Mouse (Mus musculus): Measurements from ENCODE around the gene Pde6c.

Pde6c gene

DNA sequence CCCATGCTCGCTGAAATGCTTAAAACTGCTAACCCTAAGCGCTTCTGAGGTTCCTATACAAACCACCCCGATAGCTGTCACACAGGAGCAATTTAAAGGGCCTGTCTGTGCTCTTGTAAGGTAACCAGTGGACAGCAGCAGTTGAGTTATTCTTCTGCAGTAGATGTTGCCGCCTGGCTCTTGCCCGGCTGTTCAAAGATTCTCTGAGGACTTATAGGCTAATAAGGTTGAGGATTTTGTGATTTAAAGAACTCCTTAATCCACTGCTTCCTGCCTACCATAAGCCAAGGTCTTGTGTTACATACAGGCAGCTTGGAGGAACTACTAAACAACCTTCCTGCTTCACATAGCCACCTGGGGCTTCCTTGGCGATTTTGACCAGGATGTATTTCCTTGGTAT is at the start of gene Pde6c:
Gene Pde6c, plus strand, starts transcription at position 301 of the 400 bp plus-strand sequence.
- DNase-seq, result no peak

DNA sequence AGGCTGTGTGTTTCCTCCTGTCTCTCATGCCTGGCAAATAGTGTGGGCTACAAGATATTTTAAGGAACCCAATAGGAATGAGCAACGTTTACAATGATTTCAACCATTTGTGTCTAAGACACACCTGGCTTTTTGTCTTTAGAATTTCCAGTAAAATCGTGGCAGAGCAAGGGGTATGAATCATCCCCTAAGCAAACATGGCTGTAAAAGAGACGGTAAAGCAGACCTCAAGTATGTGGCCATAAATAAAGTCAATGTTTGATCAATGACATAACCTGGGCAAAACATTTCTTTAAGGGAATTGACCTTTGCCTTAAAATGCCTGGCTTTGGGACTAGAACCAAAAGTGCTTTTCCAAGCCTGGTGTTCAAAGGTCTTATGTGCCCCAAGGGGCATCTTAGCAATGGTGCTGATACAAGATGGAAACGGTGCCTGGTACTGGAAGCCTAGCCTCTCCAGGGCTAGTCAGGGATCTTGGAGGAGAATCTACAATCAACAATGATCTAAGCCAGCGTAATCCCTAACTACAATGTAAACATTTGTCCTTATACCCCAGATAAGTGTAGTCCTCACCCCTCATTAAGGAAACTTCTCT is 49.6 kb upstream of the Pde6c start:
- DNase-seq, result no peak

DNA sequence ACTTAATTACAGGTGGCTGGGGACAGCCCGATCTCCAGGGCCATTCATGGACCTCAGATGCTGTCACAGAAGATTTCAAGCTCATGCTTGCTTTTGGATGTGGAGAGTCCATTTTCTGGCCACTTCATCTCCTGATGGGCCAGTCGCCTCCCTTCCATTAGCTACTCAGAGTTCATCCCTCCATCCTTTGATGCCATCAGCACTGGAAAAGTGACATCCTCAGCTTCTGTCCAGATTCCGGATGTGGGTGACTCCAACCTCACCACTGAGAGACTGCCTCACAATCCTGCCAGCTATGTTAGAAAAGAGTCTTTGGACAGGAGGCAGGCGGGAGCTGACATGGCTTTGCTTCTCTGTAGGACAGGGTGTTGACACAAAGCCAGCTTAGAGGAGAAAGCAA is 46.7 kb upstream of the Pde6c start:
- no peak for DNase-seq

DNA sequence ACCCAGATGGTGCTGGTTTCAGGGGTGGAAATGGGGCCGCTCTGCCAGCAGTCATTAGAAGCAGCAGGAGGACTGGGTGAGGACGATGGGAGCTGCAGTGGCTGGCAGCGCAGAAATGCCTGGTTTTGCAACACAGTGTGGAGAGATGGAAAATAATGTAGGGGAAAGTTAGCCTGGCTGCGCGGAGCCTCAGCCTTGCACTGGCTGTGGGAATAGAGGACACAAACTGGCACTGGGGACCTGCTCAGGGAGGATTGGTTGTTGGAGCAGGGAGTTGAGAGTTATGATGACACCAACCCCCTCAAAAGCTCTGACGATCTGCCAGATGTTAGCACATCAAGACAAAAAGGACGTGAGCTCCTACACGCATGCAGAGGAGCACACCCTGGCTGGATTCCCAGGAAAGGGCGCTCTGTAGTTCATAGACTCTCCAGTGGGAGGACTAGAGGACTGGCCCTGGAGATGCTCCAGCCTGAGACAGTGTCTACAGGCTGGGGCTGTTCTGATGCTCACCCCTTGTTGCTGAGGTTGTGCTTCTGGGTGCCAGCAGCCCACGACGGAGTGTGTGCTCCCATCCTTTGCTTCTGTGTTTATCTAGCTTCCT is 45.5 kb upstream of the Pde6c start:
- DNase-seq, result peak; percentile 33

DNA sequence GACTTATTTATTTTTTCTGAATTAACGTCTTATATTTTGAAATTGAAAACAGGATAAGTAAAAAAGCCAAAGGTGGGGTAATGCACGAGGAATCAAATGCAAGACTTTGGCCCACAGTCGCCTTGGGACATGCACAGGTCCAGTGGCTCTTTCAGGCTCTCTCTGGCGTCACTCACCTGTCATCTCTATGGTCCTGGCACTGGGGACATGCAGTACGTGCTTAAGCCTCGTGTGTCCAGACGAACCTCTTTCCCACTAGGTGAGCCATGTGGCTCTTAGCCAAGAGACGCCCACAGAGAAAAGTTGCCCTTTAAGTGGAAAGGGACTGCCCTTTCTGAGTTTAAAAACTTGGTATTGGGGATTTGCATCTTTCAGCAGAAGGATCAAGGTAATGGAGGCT is 43.2 kb upstream of the Pde6c start:
- DNase-seq, result no peak

DNA sequence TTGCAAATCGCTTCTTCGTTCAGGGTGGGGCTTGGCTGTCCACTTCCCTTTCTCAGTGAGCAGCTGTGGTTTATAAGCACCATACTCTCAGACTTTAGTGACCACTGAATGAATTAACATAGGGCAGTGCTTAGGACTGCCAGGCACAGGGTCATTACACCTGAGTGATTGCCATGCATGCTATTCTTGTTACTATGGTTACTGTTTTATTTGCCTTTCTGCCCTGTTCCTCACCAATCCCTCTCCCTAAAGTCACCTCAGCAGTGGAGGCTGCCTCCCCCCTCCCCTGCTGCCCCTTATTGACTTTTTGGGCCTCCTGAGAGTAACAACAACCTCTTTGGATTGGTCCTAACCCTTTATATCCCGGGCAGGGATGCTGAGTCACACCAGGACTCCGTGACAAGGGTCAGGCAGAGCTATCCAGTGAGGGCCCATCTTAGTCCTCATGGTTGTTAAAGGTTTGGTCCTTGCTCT is 41.0 kb upstream of the Pde6c start:
- DNase-seq, result no peak

DNA sequence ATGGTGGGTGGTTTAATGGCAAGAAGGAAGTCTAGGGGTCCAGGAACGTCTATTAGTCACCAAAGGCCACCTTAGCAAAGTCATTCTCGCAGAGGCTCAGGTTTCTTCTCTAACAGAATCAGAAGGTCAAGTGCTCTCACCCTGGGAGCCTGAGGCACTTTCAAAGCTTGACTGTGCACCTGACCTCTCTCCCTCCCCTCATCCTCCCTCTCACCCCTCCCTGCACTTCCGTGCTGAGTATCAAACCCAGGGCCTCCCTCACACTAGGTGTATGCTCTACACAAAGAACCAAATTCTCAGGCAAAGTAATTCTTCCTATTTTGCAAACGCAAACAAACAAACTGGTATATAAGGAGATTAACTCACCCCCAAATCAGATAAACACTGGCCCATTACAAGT is 36.4 kb upstream of the Pde6c start:
- DNase-seq, result no peak

DNA sequence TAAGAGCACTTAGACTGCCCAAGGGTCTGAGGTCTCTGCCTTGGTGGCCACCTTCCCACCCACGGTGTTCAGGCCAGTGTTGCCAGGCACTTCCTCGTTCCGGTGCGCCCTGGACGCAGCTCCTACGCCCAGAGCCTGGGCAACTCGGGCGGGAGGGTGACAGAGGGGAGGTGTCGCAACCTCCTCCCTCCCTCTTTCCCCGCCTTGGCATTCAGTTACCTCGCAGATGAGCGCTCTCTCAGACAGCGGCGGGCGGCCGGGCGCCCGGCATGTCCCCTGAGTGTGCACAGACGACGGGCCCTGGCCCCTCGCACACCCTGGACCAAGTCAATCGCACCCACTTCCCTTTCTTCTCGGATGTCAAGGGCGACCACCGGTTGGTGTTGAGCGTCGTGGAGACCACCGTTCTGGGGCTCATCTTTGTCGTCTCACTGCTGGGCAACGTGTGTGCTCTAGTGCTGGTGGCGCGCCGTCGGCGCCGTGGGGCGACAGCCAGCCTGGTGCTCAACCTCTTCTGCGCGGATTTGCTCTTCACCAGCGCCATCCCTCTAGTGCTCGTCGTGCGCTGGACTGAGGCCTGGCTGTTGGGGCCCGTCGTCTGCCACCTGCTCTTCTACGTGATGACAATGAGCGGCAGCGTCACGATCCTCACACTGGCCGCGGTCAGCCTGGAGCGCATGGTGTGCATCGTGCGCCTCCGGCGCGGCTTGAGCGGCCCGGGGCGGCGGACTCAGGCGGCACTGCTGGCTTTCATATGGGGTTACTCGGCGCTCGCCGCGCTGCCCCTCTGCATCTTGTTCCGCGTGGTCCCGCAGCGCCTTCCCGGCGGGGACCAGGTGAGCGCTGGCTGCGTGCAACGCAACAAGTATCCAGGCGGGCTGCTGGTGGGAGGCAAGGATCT is 35.5 kb upstream of the Pde6c start, which contains the start of gene Ffar4:
Gene Ffar4, plus strand, starts transcription at position 214 of the 901 bp plus-strand sequence.
- DNase-seq, result no peak

DNA sequence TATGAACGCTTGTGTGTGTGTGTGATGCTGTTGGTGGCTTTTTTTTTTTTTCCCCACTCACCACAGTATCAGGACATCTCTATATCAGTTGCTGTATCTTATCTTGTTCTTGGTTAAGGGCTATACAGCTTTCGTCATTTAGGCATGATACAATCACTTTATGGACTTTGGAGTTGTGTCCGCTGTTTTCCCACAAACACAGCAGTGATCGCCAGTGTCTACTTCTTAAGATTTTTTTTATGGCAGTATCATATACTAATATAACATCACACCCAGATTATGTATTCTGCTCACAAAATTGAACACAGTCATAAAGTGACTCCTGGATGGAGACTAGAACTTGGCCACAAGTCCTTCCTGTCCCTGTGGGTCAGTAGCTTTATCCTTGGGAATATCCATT is 24.7 kb upstream of the Pde6c start:
- DNase-seq, result no peak

DNA sequence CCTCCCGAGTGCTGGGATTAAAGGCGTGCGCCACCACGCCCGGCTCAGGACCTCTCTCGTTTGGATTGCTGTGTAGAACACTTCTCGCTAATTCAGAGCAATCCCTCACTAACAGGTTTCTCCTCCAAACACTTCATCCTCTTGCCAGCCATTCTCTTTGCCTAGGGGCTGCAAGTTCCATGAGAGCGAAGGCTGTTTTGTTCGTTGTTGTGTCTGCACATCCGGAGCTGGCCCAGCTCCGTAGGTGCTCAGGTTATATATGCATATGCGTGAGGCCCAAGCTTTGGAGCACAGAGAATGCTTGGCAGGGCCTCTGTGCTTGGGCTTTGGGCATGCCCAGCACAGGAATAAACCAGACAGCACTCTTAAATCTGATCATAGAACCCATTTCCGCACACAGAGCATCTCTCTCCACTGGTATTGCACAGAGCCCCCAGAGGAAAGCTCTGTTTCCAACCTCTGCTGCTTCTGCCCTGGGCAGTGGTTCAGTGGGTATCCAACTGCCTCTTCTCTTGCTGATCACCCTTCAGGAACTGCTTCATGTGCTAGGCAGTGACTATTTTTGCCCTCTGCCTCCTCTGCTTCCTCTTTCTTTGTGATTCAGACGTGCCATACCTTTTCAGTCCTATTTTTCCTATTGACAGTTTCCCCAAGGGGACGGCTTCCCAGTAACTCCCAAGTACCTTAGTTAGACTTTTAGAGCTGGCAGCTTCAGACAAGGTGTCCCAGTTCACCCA is 22.9 kb upstream of the Pde6c start:
- no peak for DNase-seq

DNA sequence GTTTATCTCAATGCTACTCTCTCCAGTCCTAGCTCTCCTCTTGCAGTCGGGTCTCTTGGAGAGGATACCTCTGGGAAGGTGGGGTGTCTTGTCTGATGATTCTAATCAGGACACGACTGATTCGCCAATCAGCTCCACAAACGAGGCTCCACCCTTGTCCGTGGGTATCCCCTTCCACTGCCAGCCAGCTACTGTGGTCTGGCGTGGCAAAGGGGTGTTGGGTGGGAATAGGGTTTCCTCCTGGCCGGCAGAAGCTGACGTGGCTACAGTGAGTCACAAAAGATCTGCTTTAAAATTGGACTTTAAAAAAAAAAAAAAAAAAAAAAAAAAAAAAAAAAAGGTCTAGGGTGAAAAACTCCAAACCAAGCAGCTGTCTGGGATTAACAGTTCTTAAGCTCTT is 21.5 kb upstream of the Pde6c start:
- no peak for DNase-seq

DNA sequence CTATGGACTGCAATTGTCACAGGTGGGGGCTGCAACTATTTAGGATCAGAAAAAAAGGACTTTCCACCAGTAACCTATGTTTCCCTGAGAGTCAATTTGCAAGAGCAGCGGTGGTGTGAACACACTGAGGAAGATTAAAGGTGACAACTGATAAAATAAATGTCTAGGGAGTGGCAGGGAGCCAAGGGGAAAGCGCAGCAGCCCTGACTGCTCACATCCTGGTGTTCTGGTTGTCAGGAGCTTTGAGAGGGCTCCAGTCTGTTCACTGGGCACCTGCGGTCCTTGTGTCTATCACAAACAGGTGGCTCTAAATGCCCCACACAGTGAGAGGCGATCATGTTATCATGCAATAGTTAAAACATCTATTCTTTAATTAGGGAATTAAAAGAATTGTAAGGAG is 20.0 kb upstream of the Pde6c start:
- DNase-seq, result no peak

DNA sequence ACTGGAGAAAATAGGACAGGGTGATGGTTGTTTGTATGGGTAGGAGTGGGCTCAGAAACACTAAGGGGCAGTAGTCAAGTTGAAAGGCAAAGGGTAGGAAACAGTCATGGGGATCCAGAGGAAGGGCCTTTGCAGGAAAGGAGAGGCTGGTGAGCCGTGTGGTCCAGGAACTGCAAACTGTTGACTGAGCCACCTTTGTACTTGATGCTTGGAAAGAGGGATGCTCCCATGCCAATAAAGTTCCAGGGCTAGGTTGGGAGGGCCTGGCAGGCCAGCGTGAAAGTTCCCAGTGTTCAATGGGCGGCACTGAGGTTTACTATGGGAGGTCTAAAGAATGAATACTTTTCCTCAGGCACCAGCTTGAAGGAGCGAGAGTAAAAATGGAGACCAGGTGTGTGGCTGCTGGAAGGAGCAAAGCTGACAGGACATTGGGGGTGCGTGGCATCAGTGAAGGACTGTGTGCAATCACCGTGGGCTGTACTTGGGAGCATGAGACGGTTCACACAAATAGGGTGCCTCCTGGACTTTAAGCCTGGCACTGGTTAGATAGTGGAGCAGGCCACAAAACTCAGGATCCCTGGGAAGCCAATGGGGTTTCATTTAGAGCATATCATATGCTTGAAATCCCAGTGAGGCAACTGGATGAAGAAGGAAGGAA is 17.6 kb upstream of the Pde6c start:
- DNase-seq, result no peak

DNA sequence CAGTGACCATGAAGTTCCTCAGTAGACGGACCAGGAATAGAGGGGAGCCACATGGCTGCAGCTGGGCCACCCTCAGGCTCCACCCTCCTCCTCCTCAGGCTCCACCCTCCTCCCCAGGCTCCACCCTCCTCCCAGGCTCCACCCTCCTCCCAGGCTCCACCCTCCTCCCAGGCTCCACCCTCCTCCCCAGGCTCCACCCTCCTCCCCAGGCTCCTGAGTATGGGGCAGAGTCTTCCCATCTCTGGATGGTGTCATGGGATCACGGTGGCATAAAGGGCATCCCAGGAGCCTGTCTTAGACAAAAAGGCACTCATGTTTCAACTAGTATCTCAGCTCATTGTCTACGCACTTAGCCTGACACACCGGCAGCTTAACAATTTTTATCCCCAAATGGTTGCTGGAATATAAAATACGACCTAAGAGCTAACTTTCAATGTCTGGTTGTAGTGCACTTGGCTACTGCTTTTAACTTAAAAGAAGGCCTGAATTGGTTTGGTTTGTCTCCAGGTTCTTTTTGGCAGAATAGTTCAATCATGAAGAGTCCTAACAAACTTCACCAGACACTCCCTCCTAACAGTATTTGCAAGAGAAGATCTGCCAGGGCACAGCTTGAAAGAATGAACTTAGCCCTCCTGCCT is 12.3 kb upstream of the Pde6c start:
- DNase-seq, result no peak

DNA sequence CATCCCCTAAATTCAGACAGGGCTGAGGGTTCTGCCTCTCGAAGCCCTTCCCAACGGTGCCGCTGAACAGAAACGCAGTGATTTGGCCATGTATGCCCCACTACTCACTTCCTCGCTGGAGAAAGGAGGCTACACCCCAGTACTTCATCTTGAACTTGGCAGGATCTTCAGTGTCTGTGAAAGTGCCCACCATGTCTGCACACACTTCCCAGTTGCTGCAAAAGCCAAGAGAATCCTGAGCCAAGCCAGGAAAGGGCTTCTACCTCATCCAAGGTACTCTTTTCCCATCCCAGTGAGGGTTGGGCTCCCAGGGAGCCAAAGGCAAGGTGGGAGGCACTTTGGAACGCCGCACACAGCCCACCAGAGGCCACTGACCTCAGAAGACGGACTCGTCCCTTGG is 8.7 kb upstream of the Pde6c start:
- DNase-seq, result no peak

DNA sequence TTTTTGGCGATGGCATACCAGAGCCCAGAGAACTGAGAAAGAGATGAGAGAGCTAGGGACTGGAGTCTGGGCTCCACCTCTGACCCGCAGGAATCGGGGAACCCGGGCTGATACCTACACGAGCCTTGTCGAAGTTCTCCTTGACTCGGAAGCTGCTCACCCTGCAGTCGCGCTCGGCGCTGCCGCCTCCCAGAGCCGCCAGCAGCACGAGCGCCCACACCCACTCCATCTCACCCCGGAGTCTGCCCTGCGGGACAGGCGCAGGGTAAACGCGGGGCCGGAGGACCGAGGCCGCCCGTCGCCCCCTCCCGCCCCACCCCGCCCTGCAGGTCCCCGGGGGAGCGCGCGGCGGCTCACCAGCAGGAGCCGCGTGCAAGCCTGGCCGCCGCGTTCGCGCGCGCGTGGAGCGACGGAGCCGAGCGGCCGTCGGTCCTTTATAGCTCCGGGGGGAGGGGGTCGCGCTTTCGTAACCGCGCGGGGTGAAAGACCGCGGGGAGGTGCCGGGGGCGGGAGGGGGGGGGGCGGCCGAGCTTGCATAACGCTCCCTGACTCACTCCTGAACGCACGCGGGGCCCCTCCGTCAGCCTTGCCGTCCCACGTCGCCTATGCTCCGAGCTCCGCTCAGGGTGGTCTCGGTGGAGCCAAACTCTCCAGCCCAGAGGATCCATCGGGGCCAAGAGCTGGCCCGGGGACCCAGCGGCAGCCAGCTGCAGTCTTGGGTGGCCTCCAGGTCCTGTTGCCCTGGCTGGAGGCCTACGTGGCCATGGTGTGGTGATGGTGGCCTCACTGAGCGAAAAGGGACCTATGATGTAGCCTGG is 8.0 kb upstream of the Pde6c start:
- peak; percentile 29 for DNase-seq

DNA sequence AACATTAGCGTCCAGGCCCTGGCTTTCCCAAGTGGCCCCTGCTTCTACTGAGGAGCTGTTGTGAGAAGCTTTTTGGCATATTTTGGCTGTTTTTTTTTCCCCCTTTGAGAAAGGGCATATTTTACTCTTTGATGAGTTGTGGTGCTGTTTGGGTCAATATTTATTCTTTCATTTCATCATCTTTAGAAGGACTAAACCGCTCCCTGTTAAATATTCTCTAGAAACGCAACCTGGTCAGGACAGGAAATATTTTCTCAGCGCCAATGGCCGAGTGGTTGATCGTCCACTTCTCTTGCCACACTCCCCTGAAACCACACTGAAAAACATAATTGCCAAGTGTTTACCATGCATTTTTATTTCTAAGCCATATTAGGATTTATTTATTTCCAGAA is 7.4 kb upstream of the Pde6c start, which contains the start of gene Rbp4:
Gene Rbp4, minus strand, starts transcription at position 63 of the 392 bp plus-strand sequence.
- DNase-seq, result no peak

DNA sequence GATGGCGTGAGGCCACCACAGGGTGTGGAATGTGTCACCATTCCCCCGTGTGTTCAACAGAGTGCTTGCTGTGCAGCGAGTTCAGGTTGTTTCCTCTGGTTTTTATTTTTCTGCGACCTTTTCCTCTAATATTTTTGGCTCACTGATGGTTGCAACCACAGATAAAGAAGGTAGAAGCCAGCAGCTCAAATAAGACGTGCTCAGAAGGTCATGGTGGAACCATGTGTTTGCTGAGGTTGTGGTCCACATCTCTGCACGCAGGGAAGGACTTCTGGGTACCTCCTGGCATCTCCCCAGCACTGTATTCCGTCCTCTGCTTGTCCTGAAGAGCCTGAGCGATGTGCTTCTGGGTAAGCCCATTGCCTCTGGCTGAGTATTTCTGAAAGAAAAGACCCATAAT is 5.9 kb upstream of the Pde6c start:
- DNase-seq, result no peak

DNA sequence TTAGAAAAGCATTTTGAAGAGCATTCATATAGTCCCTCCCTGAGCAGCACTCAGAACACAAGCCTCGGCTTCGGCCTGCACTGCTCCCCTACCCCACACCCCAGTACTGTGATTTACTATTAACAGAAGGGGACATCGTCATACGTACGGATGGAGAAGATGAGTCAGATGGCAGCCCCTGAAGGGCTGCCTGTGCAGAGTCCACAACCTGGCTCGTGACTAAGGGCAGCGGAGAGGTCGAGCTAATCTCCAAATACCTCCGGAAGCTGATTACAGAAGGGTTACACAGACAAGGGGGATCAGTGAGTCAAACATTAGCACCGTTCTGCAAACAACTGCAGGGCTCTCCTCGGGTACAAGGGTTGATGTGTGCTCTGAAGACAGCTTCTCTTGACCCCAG is 1.4 kb downstream of the Pde6c start:
- no peak for DNase-seq

DNA sequence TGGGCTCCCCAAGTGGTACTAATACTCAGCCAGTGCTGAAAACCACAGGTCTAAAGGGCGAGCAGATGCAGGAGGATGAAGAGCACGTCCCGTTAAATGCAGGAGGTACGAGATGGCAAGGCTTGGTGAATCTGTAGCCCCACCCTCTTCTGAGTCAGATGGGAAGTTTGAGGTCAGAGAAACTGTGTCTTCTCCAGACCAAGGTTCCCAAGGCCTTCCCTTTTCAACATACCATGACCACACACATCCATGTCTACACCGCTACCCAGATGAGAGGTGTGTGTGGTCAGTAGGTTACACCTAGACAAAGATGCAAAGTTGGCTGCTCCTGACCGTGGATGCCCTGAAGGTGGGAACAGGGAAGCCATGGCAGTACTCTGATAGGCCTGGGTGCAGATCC is 2.2 kb downstream of the Pde6c start:
- no peak for DNase-seq
